In the genomic region with DNA sequence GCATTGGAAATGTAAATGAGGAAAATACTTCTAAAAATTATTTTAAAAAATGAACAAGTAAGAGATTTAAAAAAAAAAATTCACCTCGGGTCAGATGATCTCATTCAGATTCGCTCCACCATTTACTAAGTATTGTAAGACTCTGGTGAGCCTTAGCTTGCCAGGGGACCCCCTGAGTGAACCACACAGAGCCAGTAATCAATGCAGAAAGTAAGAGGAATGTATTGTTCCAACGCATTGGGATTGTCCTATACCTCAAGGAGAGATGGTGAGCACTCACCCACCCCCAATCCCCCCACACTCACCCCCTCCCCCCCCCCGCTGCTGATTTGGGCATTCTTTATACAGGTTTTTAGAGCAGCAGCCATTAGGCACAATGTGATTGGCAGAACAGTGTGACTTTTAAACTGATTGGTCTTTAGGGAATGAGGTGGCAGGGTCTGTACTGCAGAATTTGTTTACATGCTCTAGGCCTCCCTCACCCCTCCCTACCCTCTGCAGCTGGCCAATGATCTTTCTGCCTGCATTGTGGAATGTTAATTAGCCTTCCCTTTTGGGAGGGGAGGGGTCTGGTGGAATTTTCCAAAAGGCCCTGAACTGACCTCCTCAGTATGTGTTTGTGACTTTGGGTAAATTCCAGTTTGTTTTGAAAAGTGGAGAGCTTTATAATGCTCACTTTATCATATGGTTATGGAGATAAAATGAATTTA, we compare ENCODE assay signal across 15 mouse cellular contexts.
DNase-seq lines count a peak whose midpoint lies in the region; ATAC-seq and TF ChIP-seq lines count a peak whose summit lies in the region.
"Had no signal": no experiment of that assay in that cellular context is flagged by ENCODE, and none has a peak within 500 bp of the region (broad histone marks: within the 10 kb centered on the region; RNA-seq: fewer than 3 reads in every experiment).

No protein-coding gene starts in this region.

- peak; percentile 41; the same call in 1 of the 2 replicates for ATAC-seq in intestine, embryonic 15.5 days
- ATAC-seq in intestine, postnatal 0 days, result no peak
- peak; percentile 69 for ATAC-seq in midbrain, embryonic 11.5 days (ENCODE audit: low FRiP score)
- ATAC-seq in midbrain, embryonic 15.5 days (replicated peaks), result no peak
- 0 out of 2 replicates have a peak, but pooled peaks have one; percentile 53 for ATAC-seq in stomach, embryonic 15.5 days (ENCODE audit: insufficient read depth, low FRiP score, low read depth)
- ATAC-seq: intestine, embryonic 16.5 days had no signal

- no peaks in the 10 kb centered on the region for H3K27me3 ChIP-seq in intestine, embryonic 15.5 days (replicated peaks)
- H3K27me3 ChIP-seq in intestine, postnatal 0 days (replicated peaks; ENCODE audit: control insufficient read depth, insufficient read depth, low read length), result no peaks in the 10 kb centered on the region
- H3K27me3 ChIP-seq in midbrain, embryonic 11.5 days (ENCODE audit: control insufficient read depth, insufficient read depth, low read length), result no peaks in the 10 kb centered on the region
- H3K27me3 ChIP-seq in midbrain, embryonic 15.5 days (replicated peaks), result no peaks in the 10 kb centered on the region
- H3K27me3 ChIP-seq in stomach, embryonic 15.5 days (replicated peaks), result no peaks in the 10 kb centered on the region
- H3K27me3 ChIP-seq: neural tube, embryonic 12.5 days had no signal

- H3K9me3 ChIP-seq in intestine, embryonic 15.5 days, result no peaks in the 10 kb centered on the region
- H3K9me3 ChIP-seq in intestine, postnatal 0 days (ENCODE audit: control insufficient read depth), result no peaks in the 10 kb centered on the region
- H3K9me3 ChIP-seq in midbrain, embryonic 11.5 days (ENCODE audit: control insufficient read depth, low read length), result no peaks in the 10 kb centered on the region
- H3K9me3 ChIP-seq in midbrain, embryonic 15.5 days, result no peaks in the 10 kb centered on the region
- H3K9me3 ChIP-seq in stomach, embryonic 15.5 days, result no peaks in the 10 kb centered on the region
- H3K9me3 ChIP-seq: midbrain, embryonic 10.5 days; neural tube, embryonic 12.5 days had no signal

- no peak overlapping the region for H3K4me2 ChIP-seq in intestine, embryonic 15.5 days (replicated peaks)
- no peak overlapping the region for H3K4me2 ChIP-seq in intestine, postnatal 0 days (replicated peaks; ENCODE audit: low read depth)
- H3K4me2 ChIP-seq in midbrain, embryonic 11.5 days, result no peak overlapping the region
- no peak overlapping the region for H3K4me2 ChIP-seq in midbrain, embryonic 15.5 days
- no peak overlapping the region for H3K4me2 ChIP-seq in stomach, embryonic 15.5 days
- H3K4me2 ChIP-seq: neural tube, embryonic 12.5 days had no signal

- no peak for DNase-seq in midbrain, embryonic 11.5 days (ENCODE audit: low spot score, missing footprints)
- DNase-seq in ZHBTc4 (ENCODE audit: low read depth, low spot score), result peak; percentile 39
- no peak for DNase-seq in spleen, adult 18-20 months
- DNase-seq: adrenal gland, postnatal 10 days; cerebellum, postnatal 10 days; heart, postnatal 10 days; left cerebral cortex, postnatal 4 days; right cerebral cortex, adult 18-20 months had no signal

- no peak overlapping the region for H3K27ac ChIP-seq in intestine, embryonic 15.5 days
- no peak overlapping the region for H3K27ac ChIP-seq in intestine, postnatal 0 days (ENCODE audit: low read depth, low read length)
- H3K27ac ChIP-seq in midbrain, embryonic 11.5 days (ENCODE audit: low read depth, low read length), result no peak overlapping the region
- H3K27ac ChIP-seq in midbrain, embryonic 15.5 days, result no peak overlapping the region
- H3K27ac ChIP-seq in stomach, embryonic 15.5 days, result no peak overlapping the region
- H3K27ac ChIP-seq: midbrain, embryonic 10.5 days; neural tube, embryonic 12.5 days had no signal

- H3K36me3 ChIP-seq in intestine, embryonic 15.5 days, result no peaks in the 10 kb centered on the region
- H3K36me3 ChIP-seq in intestine, postnatal 0 days (ENCODE audit: control insufficient read depth, insufficient read depth), result no peaks in the 10 kb centered on the region
- no peaks in the 10 kb centered on the region for H3K36me3 ChIP-seq in midbrain, embryonic 11.5 days (ENCODE audit: control insufficient read depth, insufficient read depth, low read length)
- no peaks in the 10 kb centered on the region for H3K36me3 ChIP-seq in midbrain, embryonic 15.5 days (replicated peaks)
- no peaks in the 10 kb centered on the region for H3K36me3 ChIP-seq in stomach, embryonic 15.5 days
- H3K36me3 ChIP-seq: midbrain, embryonic 10.5 days; neural tube, embryonic 12.5 days had no signal

- H3K4me3 ChIP-seq in intestine, embryonic 15.5 days (replicated peaks), result no peak overlapping the region
- H3K4me3 ChIP-seq in intestine, postnatal 0 days (ENCODE audit: low read depth, low read length), result no peak overlapping the region
- H3K4me3 ChIP-seq in midbrain, embryonic 11.5 days (ENCODE audit: low read depth, low read length), result no peak overlapping the region
- no peak overlapping the region for H3K4me3 ChIP-seq in midbrain, embryonic 15.5 days
- H3K4me3 ChIP-seq in stomach, embryonic 15.5 days (replicated peaks), result no peak overlapping the region
- H3K4me3 ChIP-seq: midbrain, embryonic 10.5 days; neural tube, embryonic 12.5 days had no signal

- H3K4me1 ChIP-seq in intestine, embryonic 15.5 days (replicated peaks), result no peaks in the 10 kb centered on the region
- no peaks in the 10 kb centered on the region for H3K4me1 ChIP-seq in intestine, postnatal 0 days (replicated peaks; ENCODE audit: control insufficient read depth, insufficient read depth, low read length)
- H3K4me1 ChIP-seq in midbrain, embryonic 11.5 days (ENCODE audit: control insufficient read depth, insufficient read depth, low read length), result no peaks in the 10 kb centered on the region
- H3K4me1 ChIP-seq in midbrain, embryonic 15.5 days, result no peaks in the 10 kb centered on the region
- no peaks in the 10 kb centered on the region for H3K4me1 ChIP-seq in stomach, embryonic 15.5 days
- H3K4me1 ChIP-seq: midbrain, embryonic 10.5 days; neural tube, embryonic 12.5 days had no signal

- no peak for TF ChIP-seq CTCF in intestine, postnatal 0 days (IDR thresholded peaks at IDR 0.05; ENCODE audit: low read depth)

- WGBS in intestine, embryonic 15.5 days, result 69% methylated on average over 3 of the region's 4 CpGs
- WGBS in intestine, postnatal 0 days, result 60% methylated on average over 3 of the region's 4 CpGs
- WGBS in midbrain, embryonic 11.5 days, result 38% methylated on average over 3 of the region's 4 CpGs
- 26% methylated on average over 3 of the region's 4 CpGs for WGBS in midbrain, embryonic 15.5 days
- 56% methylated on average over 3 of the region's 4 CpGs for WGBS in stomach, embryonic 15.5 days

- no peak overlapping the region for H3K9ac ChIP-seq in intestine, embryonic 15.5 days
- H3K9ac ChIP-seq in intestine, postnatal 0 days (ENCODE audit: low read depth, low read length), result no peak overlapping the region
- no peak overlapping the region for H3K9ac ChIP-seq in midbrain, embryonic 11.5 days (ENCODE audit: low read length)
- H3K9ac ChIP-seq in midbrain, embryonic 15.5 days, result no peak overlapping the region
- no peak overlapping the region for H3K9ac ChIP-seq in stomach, embryonic 15.5 days
- H3K9ac ChIP-seq: neural tube, embryonic 12.5 days had no signal

Comparison
In these comparisons a context has a peak if more than half of its experiments do, and no peak if none do; other contexts are left out.
1. ATAC-seq: peak in intestine, embryonic 15.5 days (single experiment), midbrain, embryonic 11.5 days (single experiment) and stomach, embryonic 15.5 days (single experiment); none in intestine, postnatal 0 days (single experiment) and midbrain, embryonic 15.5 days (single experiment).